Mouse (Mus musculus) heart, postnatal 0 days (tissue): ENCODE results near the gene Lysmd3.

Source experiments
- CTCF ChIP-seq: IDR thresholded peaks from 2 replicates; pipeline ENCODE4 v1.5.1; 2016; ENCODE audit warnings: antibody characterized with exemption, control low read depth, low read depth
- EP300 ChIP-seq: IDR thresholded peaks from 2 replicates; pipeline ENCODE4 v1.6.1; 2016; ENCODE audit warnings: antibody characterized with exemption, low read depth

DNA sequence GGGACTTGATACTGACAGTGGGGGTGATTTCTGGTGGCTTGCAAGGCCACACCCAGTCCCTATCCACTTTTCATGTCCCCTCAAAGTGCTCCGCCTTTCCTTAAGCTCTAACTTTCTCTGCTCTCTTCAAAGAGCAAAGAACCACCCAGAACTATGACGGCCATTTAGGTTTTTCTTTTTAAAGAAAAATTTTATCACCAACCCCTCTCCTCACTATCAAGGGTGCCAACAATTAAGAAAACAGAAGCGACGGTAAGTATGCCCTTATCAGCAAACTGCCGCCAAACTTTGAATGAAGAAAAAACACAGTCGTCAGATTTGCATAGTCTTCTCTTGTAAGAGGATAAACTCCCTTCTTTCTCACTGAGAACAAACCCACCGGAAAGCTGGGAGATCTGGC is 52.8 kb downstream of the Lysmd3 start:
- no peak for TF ChIP-seq EP300
- TF ChIP-seq CTCF: no peak
